Mouse (Mus musculus) forebrain, embryonic 14.5 days (tissue): Measurements from ENCODE around the gene Ccl20. TPM values are rescaled to one million over a fixed set of nuclear protein-coding genes. Genes with fewer than 3 reads are reported as not detected.

Source experiments
- ATAC-seq: fragments of 200-750 bp; cut with Nextera tagmentation; 2 replicates; pipeline ENCODE4 v1.8.0; 2017; ENCODE audit warnings: mild to moderate bottlenecking, moderate library complexity
- DNase-seq: peaks from one replicate; pipeline ENCODE4 v3.0.0-alpha.2; 2015; ENCODE audit warnings: low spot score
- H3K27ac ChIP-seq: fragments of 300-500 bp; sonication (generic); 2 replicates; pipeline ENCODE4 v1.5.1; 2014; ENCODE audit warnings: low read depth, mild to moderate bottlenecking, control low read depth, low read length, moderate library complexity
- H3K27me3 ChIP-seq: fragments of 300-500 bp; sonication (generic); replicated peaks from 2 replicates; pipeline ENCODE4 v1.6.1; 2014; ENCODE audit warnings: low read length, control low read depth, mixed read lengths; ENCODE audit not compliant: control insufficient read depth, insufficient read depth
- H3K36me3 ChIP-seq: fragments of 300-500 bp; sonication (generic); 2 replicates; pipeline ENCODE4 v1.6.1; 2014; ENCODE audit warnings: low read length, control low read depth; ENCODE audit not compliant: control insufficient read depth, insufficient read depth
- H3K4me1 ChIP-seq: fragments of 300-500 bp; sonication (generic); 2 replicates; pipeline ENCODE4 v1.6.1; 2014; ENCODE audit warnings: antibody characterized with exemption, low read length, control low read depth; ENCODE audit not compliant: control insufficient read depth, insufficient read depth
- H3K4me2 ChIP-seq: fragments of 300-500 bp; sonication (generic); 2 replicates; pipeline ENCODE4 v1.6.1; 2014; ENCODE audit warnings: mild to moderate bottlenecking, control low read depth, low read length
- H3K4me3 ChIP-seq: fragments of 300-500 bp; sonication (generic); 2 replicates; pipeline ENCODE4 v1.5.1; 2014; ENCODE audit warnings: low read depth, low read length, control low read depth
- H3K9ac ChIP-seq: fragments of 300-500 bp; sonication (generic); 2 replicates; pipeline ENCODE4 v1.6.1; 2014; ENCODE audit warnings: mild to moderate bottlenecking, low read length, control low read depth, moderate library complexity
- H3K9me3 ChIP-seq: fragments of 300-500 bp; sonication (generic); replicated peaks from 2 replicates; pipeline ENCODE4 v1.6.1; 2016; ENCODE audit warnings: low read length, control low read depth, mixed read lengths; ENCODE audit not compliant: control insufficient read depth
- WGBS: fragments of 180-500 bp; shearing (Covaris S2); extraction: QIAGEN DNeasy Blood & Tissue Kit; methylation state at CpG from one replicate; pipeline ENCODE4 v1.1.7; 2014; 5-methylcytosine and 5-hydroxymethylcytosine counted together
- polyA plus RNA-seq: library from polyadenylated mRNA; unstranded; fragments of >200 nt; fragmentation: Nextera tagmentation; extraction: Ambion mirVana; gene quantifications from 2 replicates; pipeline ENCODE4 v1.2.1, GENCODE M21; 2014

Ccl20 gene
- polyA plus RNA-seq, 1 experiment from 2014 or later, result not detected

- DNase-seq (no peak), ATAC-seq (peak; percentile 20; the same call in 1 of the 2 replicates)
- Histone ChIP-seq H3K36me3 (no peaks in the 10 kb centered on the region), H3K4me3 (no peak overlapping the region), H3K4me2 (no peak overlapping the region), H3K9ac (no peak overlapping the region), H3K27me3 (no peaks in the 10 kb centered on the region), H3K4me1 (peaks cover 6% of the 10 kb centered on the region; the same call in 1 of the 2 replicates), H3K9me3 (no peaks in the 10 kb centered on the region), H3K27ac (no peak overlapping the region)
- WGBS, result 37% methylated on average over 2 of the region's 2 CpGs
These were observed 17.4 kb upstream of the Ccl20 start for GRCm38 (mm10) chr1:83099160-83099559.

- H3K9ac ChIP-seq, result no peak overlapping the region
- WGBS, result 63% methylated on average over 7 of the region's 7 CpGs
- peaks cover 6% of the 10 kb centered on the region; the same call in 1 of the 2 replicates for H3K4me1 ChIP-seq
- no peaks in the 10 kb centered on the region for H3K36me3 ChIP-seq
- no peak overlapping the region for H3K27ac ChIP-seq
- H3K9me3 ChIP-seq, result no peaks in the 10 kb centered on the region
- H3K4me3 ChIP-seq, result no peak overlapping the region
- no peaks in the 10 kb centered on the region for H3K27me3 ChIP-seq
- no peak for DNase-seq
- ATAC-seq, result no peak
- H3K4me2 ChIP-seq, result no peak overlapping the region
These were observed 16.9 kb upstream of the Ccl20 start for GRCm38 (mm10) chr1:83099580-83100137.

GRCm38 (mm10) chr1:83101891-83102290 is 14.7 kb upstream of the Ccl20 start:
- Histone ChIP-seq H3K4me3 (no peak overlapping the region), H3K27ac (no peak overlapping the region), H3K9me3 (no peaks in the 10 kb centered on the region), H3K4me2 (no peak overlapping the region), H3K9ac (no peak overlapping the region), H3K27me3 (no peaks in the 10 kb centered on the region), H3K4me1 (peaks cover 6% of the 10 kb centered on the region; the same call in 1 of the 2 replicates), H3K36me3 (no peaks in the 10 kb centered on the region)
- DNase-seq (peak; percentile 82), ATAC-seq (peak; percentile 48; the same call in 1 of the 2 replicates)
- WGBS, result 8% methylated on average over 3 of the region's 3 CpGs

GRCm38 (mm10) chr1:83105464-83105863 is 11.1 kb upstream of the Ccl20 start:
- DNase-seq, result no peak
- Histone ChIP-seq H3K4me1 (peaks cover 6% of the 10 kb centered on the region; the same call in 1 of the 2 replicates), H3K9ac (no peak overlapping the region), H3K27ac (no peak overlapping the region), H3K36me3 (no peaks in the 10 kb centered on the region), H3K9me3 (no peaks in the 10 kb centered on the region), H3K4me2 (no peak overlapping the region), H3K27me3 (no peaks in the 10 kb centered on the region), H3K4me3 (no peak overlapping the region)
- 74% methylated on average over 1 of the region's 1 CpGs for WGBS
- ATAC-seq, result no peak

- H3K9me3 ChIP-seq, result no peaks in the 10 kb centered on the region
- ATAC-seq, result no peak
- H3K4me3 ChIP-seq, result no peak overlapping the region
- H3K4me1 ChIP-seq, result no peaks in the 10 kb centered on the region
- no peaks in the 10 kb centered on the region for H3K36me3 ChIP-seq
- H3K4me2 ChIP-seq, result no peak overlapping the region
- no peak for DNase-seq
- H3K27ac ChIP-seq, result no peak overlapping the region
- H3K9ac ChIP-seq, result no peak overlapping the region
- H3K27me3 ChIP-seq, result no peaks in the 10 kb centered on the region
- WGBS, result 83% methylated on average over 5 of the region's 5 CpGs
These were observed 9.1 kb upstream of the Ccl20 start for GRCm38 (mm10) chr1:83107410-83107978.

GRCm38 (mm10) chr1:83110992-83111391 is 5.6 kb upstream of the Ccl20 start:
- no peaks in the 10 kb centered on the region for H3K27me3 ChIP-seq
- no peak overlapping the region for H3K27ac ChIP-seq
- no peak overlapping the region for H3K4me3 ChIP-seq
- DNase-seq (no peak), ATAC-seq (no peak)
- no peaks in the 10 kb centered on the region for H3K36me3 ChIP-seq
- H3K9me3 ChIP-seq, result no peaks in the 10 kb centered on the region
- H3K4me2 ChIP-seq, result no peak overlapping the region
- no peaks in the 10 kb centered on the region for H3K4me1 ChIP-seq
- no peak overlapping the region for H3K9ac ChIP-seq

GRCm38 (mm10) chr1:83111726-83112125 is 4.8 kb upstream of the Ccl20 start:
- 80% methylated on average over 5 of the region's 5 CpGs for WGBS
- Histone ChIP-seq H3K36me3 (no peaks in the 10 kb centered on the region), H3K9me3 (no peaks in the 10 kb centered on the region), H3K4me2 (no peak overlapping the region), H3K4me3 (no peak overlapping the region), H3K27ac (no peak overlapping the region), H3K9ac (no peak overlapping the region), H3K27me3 (no peaks in the 10 kb centered on the region), H3K4me1 (no peaks in the 10 kb centered on the region)
- ATAC-seq (no peak), DNase-seq (no peak)

- no peak overlapping the region for H3K4me3 ChIP-seq
- H3K27ac ChIP-seq, result no peak overlapping the region
- H3K9me3 ChIP-seq, result no peaks in the 10 kb centered on the region
- no peak overlapping the region for H3K9ac ChIP-seq
- no peaks in the 10 kb centered on the region for H3K4me1 ChIP-seq
- no peak for DNase-seq
- ATAC-seq, result no peak
- H3K36me3 ChIP-seq, result no peaks in the 10 kb centered on the region
- no peaks in the 10 kb centered on the region for H3K27me3 ChIP-seq
- WGBS, result 95% methylated on average over 3 of the region's 3 CpGs
- H3K4me2 ChIP-seq, result no peak overlapping the region
These were observed 651 bp downstream of the Ccl20 start for GRCm38 (mm10) chr1:83117217-83117616.

- DNase-seq (no peak), ATAC-seq (no peak)
- Histone ChIP-seq H3K4me3 (no peak overlapping the region), H3K9ac (no peak overlapping the region), H3K4me2 (no peak overlapping the region), H3K27me3 (no peaks in the 10 kb centered on the region), H3K4me1 (no peaks in the 10 kb centered on the region), H3K36me3 (no peaks in the 10 kb centered on the region), H3K9me3 (no peaks in the 10 kb centered on the region), H3K27ac (no peak overlapping the region)
- WGBS, result 86% methylated on average over 7 of the region's 7 CpGs
These were observed 1.1 kb downstream of the Ccl20 start for GRCm38 (mm10) chr1:83117661-83118060.
